Mouse (Mus musculus): ENCODE measurements around the gene Gm5771.

GRCm38 (mm10) chr6:41386781-41387180, 5.4 kb upstream of the Gm5771 start:
- TF ChIP-seq CTCF (IDR thresholded peaks at IDR 0.05; ENCODE audit: low read depth) (no peak), EP300 (IDR thresholded peaks at IDR 0.05; ENCODE audit: low read depth) (no peak)

Measured in heart, postnatal 0 days (tissue).